Mouse (Mus musculus) left cerebral cortex, postnatal 25 days (tissue): ENCODE measurements around the gene Memo1. TPM values are rescaled to one million over a fixed set of nuclear protein-coding genes. Genes with fewer than 3 reads are reported as not detected.
"Not testable (repeated sequence)": the region's sequence is repeated elsewhere in the genome, so short reads cannot be mapped to it uniquely, and the experiment has no call there.

Source experiments
- DNase-seq, 2 experiments: peaks; one replicate each; pipeline ENCODE4 v3.0.0; 2022; ENCODE audit warnings: low spot score in 2 of 2, mixed read lengths in 1 of 2
- intact Hi-C: fragments of 180-260 bp; cut with DNase I; formaldehyde crosslinking; loops from one replicate; pipeline ENCODE4 v1.15.1; 2025
- total RNA-seq, 2 experiments: library from RNA; stranded (reverse); gene quantifications; 2 replicates each; pipeline ENCODE4 v1.2.3; 2021

The Memo1 gene
- total RNA-seq, 2 experiments from 2014 or later: 43.1 to 49.7 TPM

- no peak for DNase-seq
- intact Hi-C loops: no loop called here
Measured at GRCm38 (mm10) chr17:74267415-74268180, 27.7 kb downstream of the Memo1 start.

- intact Hi-C loops: no loop called here
Measured at GRCm38 (mm10) chr17:74265636-74266035, 29.7 kb downstream of the Memo1 start.

GRCm38 (mm10) chr17:74265156-74265505 is 30.2 kb downstream of the Memo1 start:
- intact Hi-C loops: no loop called here
- no peak for DNase-seq

More at GRCm38 (mm10) chr17:74265636-74266035, 29.7 kb downstream of the Memo1 start:
- DNase-seq: no peak

- no peak for DNase-seq
- intact Hi-C loops: no loop called here
Measured at GRCm38 (mm10) chr17:74264333-74265155, 30.8 kb downstream of the Memo1 start.

- no peak for DNase-seq
- intact Hi-C loops: no loop called here
Measured at GRCm38 (mm10) chr17:74262415-74262814, 32.9 kb downstream of the Memo1 start.

- intact Hi-C loops: no loop called here
- DNase-seq: no peak
Measured at GRCm38 (mm10) chr17:74245284-74245683, 50.0 kb downstream of the Memo1 start.

GRCm38 (mm10) chr17:74242788-74243187 is 52.5 kb downstream of the Memo1 start:
- DNase-seq: no peak
- intact Hi-C loops: no loop called here

- no peak for DNase-seq
- intact Hi-C loops: no loop called here
Measured at GRCm38 (mm10) chr17:74240322-74240721, 55.0 kb downstream of the Memo1 start.

GRCm38 (mm10) chr17:74228131-74228759 is 67.1 kb downstream of the Memo1 start:
- DNase-seq: no peak
- intact Hi-C loops: no loop called here

- intact Hi-C loops: no loop called here
- no peak for DNase-seq
Measured at GRCm38 (mm10) chr17:74217304-74217703, 78.0 kb downstream of the Memo1 start.

- intact Hi-C loops, DNase-seq: not testable (repeated sequence)
Measured at GRCm38 (mm10) chr17:74212831-74213524, 82.3 kb downstream of the Memo1 start.

- no peak for DNase-seq
- intact Hi-C loops: no loop called here
Measured at GRCm38 (mm10) chr17:74209143-74209908, 86.0 kb downstream of the Memo1 start.

- DNase-seq: peak in 1 of 2 experiments; percentile 7
- intact Hi-C loops: no loop called here
Measured at GRCm38 (mm10) chr17:74195943-74196342, 99.4 kb downstream of the Memo1 start.

GRCm38 (mm10) chr17:74194755-74195154 is 100.6 kb downstream of the Memo1 start:
- no peak for DNase-seq
- intact Hi-C loops: no loop called here

GRCm38 (mm10) chr17:74193463-74193862 is 101.9 kb downstream of the Memo1 start:
- DNase-seq: peak in 1 of 2 experiments; percentile 51
- intact Hi-C loops: loop anchor here (2.0 kb wide), 1 partner anchor 173 kb away; no protein-coding TSS in a partner anchor

- intact Hi-C loops: no loop called here
- no peak for DNase-seq
Measured at GRCm38 (mm10) chr17:74191446-74191845, 103.9 kb downstream of the Memo1 start.

- DNase-seq: no peak
- intact Hi-C loops: no loop called here
Measured at GRCm38 (mm10) chr17:74186197-74186596, 109.1 kb downstream of the Memo1 start.

GRCm38 (mm10) chr17:74184739-74185138 is 110.6 kb downstream of the Memo1 start:
- intact Hi-C loops: no loop called here
- DNase-seq: no peak

- intact Hi-C loops: no loop called here
- DNase-seq: no peak
Measured at GRCm38 (mm10) chr17:74180889-74181288, 114.4 kb downstream of the Memo1 start.
